In the genomic region with DNA sequence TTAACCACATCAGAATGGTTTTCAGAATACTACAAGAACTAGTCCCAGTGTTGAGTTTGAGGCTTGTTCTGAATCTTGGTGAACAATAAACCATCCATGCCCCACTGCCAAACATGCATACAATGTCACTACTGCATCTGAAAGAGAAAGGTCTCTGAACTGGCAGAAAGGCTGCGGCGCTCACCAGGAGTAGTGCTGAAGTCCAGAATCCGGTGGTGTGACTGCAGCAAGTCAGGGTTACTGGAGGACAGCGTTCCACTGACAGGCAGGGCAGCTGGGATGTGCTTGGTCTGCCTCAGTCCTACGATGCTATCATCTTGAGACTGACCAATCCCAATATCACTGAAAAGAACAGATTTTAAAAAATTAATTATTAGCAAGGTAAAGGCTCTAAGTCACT, we compare ENCODE assay signal across 19 mouse cellular contexts.
"Had no signal": no experiment of that assay in that cellular context is flagged by ENCODE, and none has a peak within 500 bp of the region (broad histone marks: within the 10 kb centered on the region; RNA-seq: fewer than 3 reads in every experiment).

No protein-coding gene starts in this region.

- H3K9me3 ChIP-seq: liver, embryonic 13.5 days; midbrain, embryonic 12.5 days; midbrain, embryonic 15.5 days; neural tube, embryonic 12.5 days; neural tube, embryonic 15.5 days had no signal

- H3K27me3 ChIP-seq: liver, embryonic 13.5 days; midbrain, embryonic 12.5 days; midbrain, embryonic 15.5 days; neural tube, embryonic 12.5 days; neural tube, embryonic 15.5 days had no signal

- DNase-seq: kidney, postnatal 4 days; layer of hippocampus, postnatal 36 days; liver, embryonic 13.5 days; lung, embryonic 14.5 days; right cerebral cortex, adult 18-20 months; right cerebral cortex, postnatal 14 days; right cerebral cortex, postnatal 4 days; thymus, adult 2 months; thymus, postnatal 14 days; thymus, postnatal 4 days had no signal

- ATAC-seq: intestine, postnatal 0 days; lung, postnatal 0 days; midbrain, embryonic 15.5 days had no signal

- H3K4me1 ChIP-seq: liver, embryonic 13.5 days; midbrain, embryonic 12.5 days; midbrain, embryonic 15.5 days; neural tube, embryonic 12.5 days; neural tube, embryonic 15.5 days had no signal

- H3K27ac ChIP-seq: left cerebral cortex, adult 2 months; liver, embryonic 13.5 days; macrophage; midbrain, embryonic 12.5 days; midbrain, embryonic 15.5 days; neural tube, embryonic 12.5 days; neural tube, embryonic 15.5 days; stomach, postnatal 0 days had no signal

- H3K4me2 ChIP-seq: liver, embryonic 13.5 days; lung, embryonic 14.5 days; midbrain, embryonic 12.5 days; midbrain, embryonic 15.5 days; neural tube, embryonic 12.5 days; neural tube, embryonic 15.5 days had no signal

- H3K9ac ChIP-seq: liver, embryonic 13.5 days; lung, embryonic 14.5 days; midbrain, embryonic 12.5 days; midbrain, embryonic 15.5 days; neural tube, embryonic 12.5 days; neural tube, embryonic 15.5 days had no signal

- H3K4me3 ChIP-seq: left cerebral cortex, adult 2 months; liver, embryonic 13.5 days; midbrain, embryonic 12.5 days; midbrain, embryonic 15.5 days; neural tube, embryonic 12.5 days; neural tube, embryonic 15.5 days had no signal
